Mouse (Mus musculus): ENCODE measurements around the gene Zap70. TPM values are rescaled to one million over a fixed set of nuclear protein-coding genes. Genes with fewer than 3 reads are reported as not detected.

Zap70 gene
- total RNA-seq, 2 experiments from 2014 or later = 0.39 TPM; not detected in 1

GRCm38 (mm10) chr1:36769951-36770350 is 8.4 kb downstream of the Zap70 start:
- intact Hi-C loops (cut with DNase I; ENCODE audit: low total_unique reads) = no loop called here
- no peak for DNase-seq

- intact Hi-C loops (cut with DNase I; ENCODE audit: low total_unique reads) = no loop called here
- peak; percentile 4 for DNase-seq
Measured at GRCm38 (mm10) chr1:36770998-36771397, 9.4 kb downstream of the Zap70 start.

- intact Hi-C loops (cut with DNase I; ENCODE audit: low total_unique reads) = no loop called here
Measured at GRCm38 (mm10) chr1:36772198-36772934, 10.8 kb downstream of the Zap70 start.

GRCm38 (mm10) chr1:36780793-36781192 is 19.2 kb downstream of the Zap70 start:
- intact Hi-C loops (cut with DNase I; ENCODE audit: low total_unique reads) = loop anchor here (5.0 kb wide), 1 partner anchor 472 kb away; no protein-coding TSS in a partner anchor

More at GRCm38 (mm10) chr1:36772198-36772934, 10.8 kb downstream of the Zap70 start:
- DNase-seq = peak; percentile 1

GRCm38 (mm10) chr1:36782476-36782875 is 20.9 kb downstream of the Zap70 start:
- intact Hi-C loops (cut with DNase I; ENCODE audit: low total_unique reads) = loop anchor here (5.0 kb wide), 1 partner anchor 470 kb away; no protein-coding TSS in a partner anchor
- no peak for DNase-seq

More at GRCm38 (mm10) chr1:36780793-36781192, 19.2 kb downstream of the Zap70 start:
- DNase-seq = no peak

GRCm38 (mm10) chr1:36784365-36785134 is 23.0 kb downstream of the Zap70 start:
- peak; percentile 72 for DNase-seq
- intact Hi-C loops (cut with DNase I; ENCODE audit: low total_unique reads) = loop anchor here (5.0 kb wide), 1 partner anchor 468 kb away; no protein-coding TSS in a partner anchor

GRCm38 (mm10) chr1:36785238-36785641 is 23.6 kb downstream of the Zap70 start:
- no peak for DNase-seq
- intact Hi-C loops (cut with DNase I; ENCODE audit: low total_unique reads) = no loop called here

- intact Hi-C loops (cut with DNase I; ENCODE audit: low total_unique reads) = no loop called here
- no peak for DNase-seq
Measured at GRCm38 (mm10) chr1:36786377-36786776, 24.8 kb downstream of the Zap70 start.

GRCm38 (mm10) chr1:36789416-36789815 is 27.8 kb downstream of the Zap70 start:
- intact Hi-C loops (cut with DNase I; ENCODE audit: low total_unique reads) = no loop called here
- no peak for DNase-seq

- DNase-seq = no peak
- intact Hi-C loops (cut with DNase I; ENCODE audit: low total_unique reads) = no loop called here
Measured at GRCm38 (mm10) chr1:36796711-36797110, 35.1 kb downstream of the Zap70 start.

GRCm38 (mm10) chr1:36797481-36797880 is 35.9 kb downstream of the Zap70 start:
- no peak for DNase-seq
- intact Hi-C loops (cut with DNase I; ENCODE audit: low total_unique reads) = no loop called here

- intact Hi-C loops (cut with DNase I; ENCODE audit: low total_unique reads) = no loop called here
- no peak for DNase-seq
Measured at GRCm38 (mm10) chr1:36800379-36801011, 38.9 kb downstream of the Zap70 start.

GRCm38 (mm10) chr1:36804259-36804658 is 42.7 kb downstream of the Zap70 start:
- intact Hi-C loops (cut with DNase I; ENCODE audit: low total_unique reads) = no loop called here
- DNase-seq = no peak

GRCm38 (mm10) chr1:36804833-36805232 is 43.2 kb downstream of the Zap70 start:
- intact Hi-C loops (cut with DNase I; ENCODE audit: low total_unique reads) = no loop called here

GRCm38 (mm10) chr1:36806181-36806905 is 44.7 kb downstream of the Zap70 start:
- no peak for DNase-seq
- intact Hi-C loops (cut with DNase I; ENCODE audit: low total_unique reads) = no loop called here

More at GRCm38 (mm10) chr1:36804833-36805232, 43.2 kb downstream of the Zap70 start:
- no peak for DNase-seq

- no peak for DNase-seq
- intact Hi-C loops (cut with DNase I; ENCODE audit: low total_unique reads) = no loop called here
Measured at GRCm38 (mm10) chr1:36807086-36807485, 45.5 kb downstream of the Zap70 start.

GRCm38 (mm10) chr1:36807782-36808565 is 46.4 kb downstream of the Zap70 start:
- intact Hi-C loops (cut with DNase I; ENCODE audit: low total_unique reads) = no loop called here

GRCm38 (mm10) chr1:36811806-36812205 is 50.2 kb downstream of the Zap70 start:
- intact Hi-C loops (cut with DNase I; ENCODE audit: low total_unique reads) = loop anchor here (10.0 kb wide), 1 partner anchor 363 kb away; no protein-coding TSS in a partner anchor
- no peak for DNase-seq

More at GRCm38 (mm10) chr1:36807782-36808565, 46.4 kb downstream of the Zap70 start:
- no peak for DNase-seq
